Mouse (Mus musculus) heart, adult 2 months (tissue): Measurements from ENCODE around the gene Fam214a.

Source experiments
- CTCF ChIP-seq: fragments of 200-600 bp; IDR thresholded peaks from 2 replicates; pipeline ENCODE4 v1.8.1; 2022; ENCODE audit warnings: antibody characterized with exemption, mild to moderate bottlenecking, moderate library complexity
- POLR2A ChIP-seq: fragments of 200-500 bp; IDR thresholded peaks from 2 replicates; pipeline ENCODE4 v1.6.1; 2011; ENCODE audit warnings: mild to moderate bottlenecking, low read depth, low read length, control low read depth; ENCODE audit not compliant: insufficient read depth

GRCm38 (mm10) chr9:74977251-74977650 is 24.6 kb downstream of the Fam214a start:
- no peak for TF ChIP-seq CTCF
- TF ChIP-seq POLR2A, result no peak
